Mouse (Mus musculus): ENCODE measurements around the gene Rbfox1. TPM values are rescaled to one million over a fixed set of nuclear protein-coding genes. Genes with fewer than 3 reads are reported as not detected.

Rbfox1 gene
- total and polyA plus RNA-seq, 3 experiments: not detected

GRCm38 (mm10) chr16:6241393-6241792, 356.2 kb downstream of the Rbfox1 start:
- H3K79me2 ChIP-seq (ENCODE audit: control insufficient read depth, insufficient read depth, low read length, poor library complexity): no peaks in the 10 kb centered on the region
- DNase-seq (ENCODE audit: low read depth, low spot score): no peak
- H3K9ac ChIP-seq (ENCODE audit: control insufficient read depth, low read depth, low read length, poor library complexity, severe bottlenecking): no peak overlapping the region
- H3K36me3 ChIP-seq (ENCODE audit: control insufficient read depth in 1 of 2, insufficient read depth in 2 of 2, low read length in 2 of 2): no peaks in the 10 kb centered on the region
- H3K27ac ChIP-seq (ENCODE audit: control insufficient read depth, low read depth, low read length): no peak overlapping the region
- H3K9me3 ChIP-seq (replicated peaks; ENCODE audit: insufficient read depth, low read length): no peaks in the 10 kb centered on the region
- TF ChIP-seq MYC (IDR thresholded peaks at IDR 0.05; ENCODE audit: low read depth, low read length) (no peak), USF2 (IDR thresholded peaks at IDR 0.05; ENCODE audit: borderline replicate concordance in 1 of 2, insufficient read depth in 1 of 2, low read depth in 1 of 2, low read length in 2 of 2) (no peak), ELF1 (IDR thresholded peaks at IDR 0.05; ENCODE audit: low read depth, low read length) (no peak), TCF12 (IDR thresholded peaks at IDR 0.05; ENCODE audit: low read depth, low read length) (no peak), NRF1 (IDR thresholded peaks at IDR 0.05; ENCODE audit: insufficient read depth, low read depth, low read length, poor library complexity, severe bottlenecking) (no peak), RAD21 (IDR thresholded peaks at IDR 0.05; ENCODE audit: low read depth, low read length) (no peak), MEF2A (IDR thresholded peaks at IDR 0.05; ENCODE audit: extremely low read depth, insufficient replicate concordance, low read depth, low read length, poor library complexity, severe bottlenecking) (no peak), CTCF (IDR thresholded peaks at IDR 0.05 in 2 of 3, conservative IDR thresholded peaks at IDR 0.05 in 1 of 3; ENCODE audit: control insufficient read depth in 1 of 3, insufficient read depth in 1 of 3, low read depth in 2 of 3, low read length in 3 of 3, poor library complexity in 1 of 3, severe bottlenecking in 1 of 3) (no peak), ZKSCAN1 (IDR thresholded peaks at IDR 0.05; ENCODE audit: low read depth, low read length) (no peak), NELFE (IDR thresholded peaks at IDR 0.05; ENCODE audit: low read depth, low read length) (no peak), MYB (IDR thresholded peaks at IDR 0.05; ENCODE audit: low read depth, low read length) (no peak), SIN3A (IDR thresholded peaks at IDR 0.05; ENCODE audit: low read length) (no peak), USF1 (IDR thresholded peaks at IDR 0.05; ENCODE audit: low read depth, low read length) (no peak), ETS1 (IDR thresholded peaks at IDR 0.05; ENCODE audit: low read depth, low read length) (no peak), TAL1 (IDR thresholded peaks at IDR 0.05; ENCODE audit: low read length) (no peak), POLR2AphosphoS5 (IDR thresholded peaks at IDR 0.05; ENCODE audit: borderline replicate concordance, low read depth, low read length) (no peak)
- H3K4me1 ChIP-seq (ENCODE audit: control insufficient read depth in 1 of 2, insufficient read depth in 2 of 2, low read length in 2 of 2): no peaks in the 10 kb centered on the region
- no peak overlapping the region for H3K4me3 ChIP-seq (ENCODE audit: control insufficient read depth in 1 of 2, insufficient read depth in 1 of 2, low read depth in 2 of 2, low read length in 2 of 2)
- H3K27me3 ChIP-seq (ENCODE audit: control insufficient read depth in 1 of 2, insufficient read depth in 2 of 2, low read length in 2 of 2): no peaks in the 10 kb centered on the region

DNA sequence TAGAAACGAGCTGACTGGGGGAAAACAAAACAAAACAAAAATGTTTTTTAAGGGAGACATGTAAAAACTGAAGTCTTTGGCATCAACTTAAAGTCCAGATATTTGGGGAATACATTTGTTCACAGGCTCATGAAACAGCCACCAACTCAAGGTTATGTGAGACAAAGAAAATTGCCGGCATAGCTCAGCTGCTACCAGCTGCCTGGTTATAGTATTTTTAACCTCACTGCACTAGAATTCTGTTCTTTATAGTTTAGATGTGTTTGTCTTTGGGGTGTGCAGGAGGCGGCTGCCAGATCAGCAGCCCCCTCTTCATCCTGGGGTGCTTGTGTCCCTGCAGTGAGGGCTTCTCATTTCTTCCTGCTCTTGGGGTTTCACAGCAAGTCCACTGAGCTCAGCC, 357.3 kb downstream of the Rbfox1 start:
- TF ChIP-seq HCFC1 (IDR thresholded peaks at IDR 0.05; ENCODE audit: low read depth, low read length): no peak
- TF ChIP-seq POLR2AphosphoS2 (IDR thresholded peaks at IDR 0.05; ENCODE audit: low read length): no peak
- TF ChIP-seq ZNF384 (IDR thresholded peaks at IDR 0.05; ENCODE audit: low read depth, low read length): no peak
- no peak for TF ChIP-seq POLR2A (IDR thresholded peaks at IDR 0.05; ENCODE audit: control insufficient read depth in 1 of 2, insufficient read depth in 1 of 2, low read depth in 1 of 2, low read length in 2 of 2, poor library complexity in 1 of 2)
- no peak for TF ChIP-seq MEF2A (IDR thresholded peaks at IDR 0.05; ENCODE audit: extremely low read depth, insufficient replicate concordance, low read depth, low read length, poor library complexity, severe bottlenecking)
- TF ChIP-seq CTCF (IDR thresholded peaks at IDR 0.05 in 2 of 3, conservative IDR thresholded peaks at IDR 0.05 in 1 of 3; ENCODE audit: control insufficient read depth in 1 of 3, insufficient read depth in 1 of 3, low read depth in 2 of 3, low read length in 3 of 3, poor library complexity in 1 of 3, severe bottlenecking in 1 of 3): no peak
- TF ChIP-seq E2F4 (IDR thresholded peaks at IDR 0.05; ENCODE audit: borderline replicate concordance, low read depth, low read length): no peak
- TF ChIP-seq EP300 (IDR thresholded peaks at IDR 0.05; ENCODE audit: low read depth in 1 of 2, low read length in 2 of 2): no peak
- TF ChIP-seq SIN3A (IDR thresholded peaks at IDR 0.05; ENCODE audit: low read length): no peak
- no peak for TF ChIP-seq NELFE (IDR thresholded peaks at IDR 0.05; ENCODE audit: low read depth, low read length)
- Histone ChIP-seq H3K9me3 (replicated peaks; ENCODE audit: insufficient read depth, low read length) (no peaks in the 10 kb centered on the region), H3K4me1 (ENCODE audit: control insufficient read depth in 1 of 2, insufficient read depth in 2 of 2, low read length in 2 of 2) (no peaks in the 10 kb centered on the region), H3K4me3 (ENCODE audit: control insufficient read depth in 1 of 2, insufficient read depth in 1 of 2, low read depth in 2 of 2, low read length in 2 of 2) (no peak overlapping the region), H3K36me3 (ENCODE audit: control insufficient read depth in 1 of 2, insufficient read depth in 2 of 2, low read length in 2 of 2) (no peaks in the 10 kb centered on the region), H3K9ac (ENCODE audit: control insufficient read depth, low read depth, low read length, poor library complexity, severe bottlenecking) (no peak overlapping the region), H3K27ac (ENCODE audit: control insufficient read depth, low read depth, low read length) (no peak overlapping the region), H3K79me2 (ENCODE audit: control insufficient read depth, insufficient read depth, low read length, poor library complexity) (no peaks in the 10 kb centered on the region), H3K27me3 (ENCODE audit: control insufficient read depth in 1 of 2, insufficient read depth in 2 of 2, low read length in 2 of 2) (no peaks in the 10 kb centered on the region)
- no peak for DNase-seq (ENCODE audit: low read depth, low spot score)
